Mouse (Mus musculus): ENCODE data around the gene Myom1. TPM values are rescaled to one million over a fixed set of nuclear protein-coding genes. Genes with fewer than 3 reads are reported as not detected.

The Myom1 gene
- polyA plus RNA-seq, 1 experiment: 2.1 TPM

GRCm38 (mm10) chr17:71056405-71056804 is 54.0 kb downstream of the Myom1 start:
- Histone ChIP-seq H3K27me3 (ENCODE audit: control insufficient read depth, insufficient read depth, low read length) (no peaks in the 10 kb centered on the region), H3K4me3 (ENCODE audit: control insufficient read depth, low read depth, low read length) (no peak overlapping the region), H3K4me1 (ENCODE audit: control insufficient read depth, insufficient read depth, low read length) (no peaks in the 10 kb centered on the region), H3K36me3 (ENCODE audit: control insufficient read depth, insufficient read depth, low read length) (no peaks in the 10 kb centered on the region), H3K27ac (ENCODE audit: control insufficient read depth, insufficient read depth, low read depth, low read length) (no peak overlapping the region)
- no peak for TF ChIP-seq POLR2A (IDR thresholded peaks at IDR 0.05; ENCODE audit: control insufficient read depth, low read depth, low read length)
- TF ChIP-seq CTCF (IDR thresholded peaks at IDR 0.05; ENCODE audit: control insufficient read depth, insufficient read depth, insufficient replicate concordance, low read depth, low read length): no peak

GRCm38 (mm10) chr17:71057758-71058157 is 55.3 kb downstream of the Myom1 start:
- TF ChIP-seq POLR2A (IDR thresholded peaks at IDR 0.05; ENCODE audit: control insufficient read depth, low read depth, low read length) (no peak), CTCF (IDR thresholded peaks at IDR 0.05; ENCODE audit: control insufficient read depth, insufficient read depth, insufficient replicate concordance, low read depth, low read length) (no peak)
- no peaks in the 10 kb centered on the region for H3K27me3 ChIP-seq (ENCODE audit: control insufficient read depth, insufficient read depth, low read length)
- H3K4me3 ChIP-seq (ENCODE audit: control insufficient read depth, low read depth, low read length): no peak overlapping the region
- no peak overlapping the region for H3K27ac ChIP-seq (ENCODE audit: control insufficient read depth, insufficient read depth, low read depth, low read length)
- H3K36me3 ChIP-seq (ENCODE audit: control insufficient read depth, insufficient read depth, low read length): no peaks in the 10 kb centered on the region
- no peaks in the 10 kb centered on the region for H3K4me1 ChIP-seq (ENCODE audit: control insufficient read depth, insufficient read depth, low read length)

- no peak overlapping the region for H3K27ac ChIP-seq (ENCODE audit: control insufficient read depth, insufficient read depth, low read depth, low read length)
- H3K36me3 ChIP-seq (ENCODE audit: control insufficient read depth, insufficient read depth, low read length): no peaks in the 10 kb centered on the region
- TF ChIP-seq CTCF (IDR thresholded peaks at IDR 0.05; ENCODE audit: control insufficient read depth, insufficient read depth, insufficient replicate concordance, low read depth, low read length) (no peak), POLR2A (IDR thresholded peaks at IDR 0.05; ENCODE audit: control insufficient read depth, low read depth, low read length) (no peak)
- H3K4me1 ChIP-seq (ENCODE audit: control insufficient read depth, insufficient read depth, low read length): no peaks in the 10 kb centered on the region
- no peaks in the 10 kb centered on the region for H3K27me3 ChIP-seq (ENCODE audit: control insufficient read depth, insufficient read depth, low read length)
- H3K4me3 ChIP-seq (ENCODE audit: control insufficient read depth, low read depth, low read length): no peak overlapping the region
Measured at GRCm38 (mm10) chr17:71059213-71059612, 56.8 kb downstream of the Myom1 start.

GRCm38 (mm10) chr17:71062049-71062560 is 59.7 kb downstream of the Myom1 start:
- no peak overlapping the region for H3K27ac ChIP-seq (ENCODE audit: control insufficient read depth, insufficient read depth, low read depth, low read length)
- H3K36me3 ChIP-seq (ENCODE audit: control insufficient read depth, insufficient read depth, low read length): no peaks in the 10 kb centered on the region
- no peaks in the 10 kb centered on the region for H3K27me3 ChIP-seq (ENCODE audit: control insufficient read depth, insufficient read depth, low read length)
- no peaks in the 10 kb centered on the region for H3K4me1 ChIP-seq (ENCODE audit: control insufficient read depth, insufficient read depth, low read length)
- no peak for TF ChIP-seq POLR2A (IDR thresholded peaks at IDR 0.05; ENCODE audit: control insufficient read depth, low read depth, low read length)
- no peak for TF ChIP-seq CTCF (IDR thresholded peaks at IDR 0.05; ENCODE audit: control insufficient read depth, insufficient read depth, insufficient replicate concordance, low read depth, low read length)
- no peak overlapping the region for H3K4me3 ChIP-seq (ENCODE audit: control insufficient read depth, low read depth, low read length)

GRCm38 (mm10) chr17:71062870-71063602 is 60.6 kb downstream of the Myom1 start:
- no peaks in the 10 kb centered on the region for H3K36me3 ChIP-seq (ENCODE audit: control insufficient read depth, insufficient read depth, low read length)
- H3K4me3 ChIP-seq (ENCODE audit: control insufficient read depth, low read depth, low read length): no peak overlapping the region
- H3K27me3 ChIP-seq (ENCODE audit: control insufficient read depth, insufficient read depth, low read length): no peaks in the 10 kb centered on the region
- H3K4me1 ChIP-seq (ENCODE audit: control insufficient read depth, insufficient read depth, low read length): no peaks in the 10 kb centered on the region
- H3K27ac ChIP-seq (ENCODE audit: control insufficient read depth, insufficient read depth, low read depth, low read length): no peak overlapping the region
- no peak for TF ChIP-seq CTCF (IDR thresholded peaks at IDR 0.05; ENCODE audit: control insufficient read depth, insufficient read depth, insufficient replicate concordance, low read depth, low read length)
- TF ChIP-seq POLR2A (IDR thresholded peaks at IDR 0.05; ENCODE audit: control insufficient read depth, low read depth, low read length): no peak

GRCm38 (mm10) chr17:71064463-71065014 is 62.1 kb downstream of the Myom1 start:
- Histone ChIP-seq H3K27ac (ENCODE audit: control insufficient read depth, insufficient read depth, low read depth, low read length) (no peak overlapping the region), H3K4me3 (ENCODE audit: control insufficient read depth, low read depth, low read length) (no peak overlapping the region), H3K36me3 (ENCODE audit: control insufficient read depth, insufficient read depth, low read length) (no peaks in the 10 kb centered on the region), H3K4me1 (ENCODE audit: control insufficient read depth, insufficient read depth, low read length) (no peaks in the 10 kb centered on the region), H3K27me3 (ENCODE audit: control insufficient read depth, insufficient read depth, low read length) (no peaks in the 10 kb centered on the region)
- TF ChIP-seq CTCF (IDR thresholded peaks at IDR 0.05; ENCODE audit: control insufficient read depth, insufficient read depth, insufficient replicate concordance, low read depth, low read length) (no peak), POLR2A (IDR thresholded peaks at IDR 0.05; ENCODE audit: control insufficient read depth, low read depth, low read length) (no peak)

- no peaks in the 10 kb centered on the region for H3K4me1 ChIP-seq (ENCODE audit: control insufficient read depth, insufficient read depth, low read length)
- no peak overlapping the region for H3K4me3 ChIP-seq (ENCODE audit: control insufficient read depth, low read depth, low read length)
- H3K27ac ChIP-seq (ENCODE audit: control insufficient read depth, insufficient read depth, low read depth, low read length): no peak overlapping the region
- H3K36me3 ChIP-seq (ENCODE audit: control insufficient read depth, insufficient read depth, low read length): no peaks in the 10 kb centered on the region
- H3K27me3 ChIP-seq (ENCODE audit: control insufficient read depth, insufficient read depth, low read length): no peaks in the 10 kb centered on the region
- TF ChIP-seq CTCF (IDR thresholded peaks at IDR 0.05; ENCODE audit: control insufficient read depth, insufficient read depth, insufficient replicate concordance, low read depth, low read length) (no peak), POLR2A (IDR thresholded peaks at IDR 0.05; ENCODE audit: control insufficient read depth, low read depth, low read length) (no peak)
Measured at GRCm38 (mm10) chr17:71065127-71065526, 62.7 kb downstream of the Myom1 start.
